Mouse (Mus musculus) CH12.LX (cell line): ENCODE results near the gene Lgi1. TPM values are rescaled to one million over a fixed set of nuclear protein-coding genes. Genes with fewer than 3 reads are reported as not detected.
A peak's percentile ranks its signal among the peaks of the same experiment; 100 is the strongest.

ENCODE experiments used
- DNase-seq: peaks from one replicate; pipeline ENCODE4 v3.0.0-alpha.2; 2013; ENCODE audit errors: extremely low read depth
- H3K27ac ChIP-seq: 2 replicates; pipeline ENCODE4 v1.5.1; 2012; ENCODE audit warnings: low read depth, mild to moderate bottlenecking, control low read depth, moderate library complexity; ENCODE audit not compliant: insufficient read depth
- H3K27me3 ChIP-seq: replicated peaks from 2 replicates; pipeline ENCODE3; 2012; ENCODE audit warnings: inconsistent platforms
- H3K36me3 ChIP-seq, 2 experiments: replicated peaks in 1 of 2; 2 replicates each; pipeline versions ENCODE3 to v1.6.1; 2012; ENCODE audit warnings: inconsistent platforms in 1 of 2, low read length in 1 of 2, mild to moderate bottlenecking in 1 of 2, mixed read lengths in 1 of 2, moderate library complexity in 1 of 2; ENCODE audit not compliant: control insufficient read depth in 1 of 2, insufficient read depth in 1 of 2
- H3K4me1 ChIP-seq, 2 experiments: 2 replicates each; pipeline ENCODE4 v1.6.1; 2012; ENCODE audit warnings: inconsistent platforms in 1 of 2, moderate library complexity in 1 of 2; ENCODE audit not compliant: insufficient read depth in 2 of 2, control insufficient read depth in 1 of 2
- H3K4me2 ChIP-seq: 2 replicates; pipeline ENCODE4 v1.6.1; 2012; ENCODE audit warnings: low read depth, mild to moderate bottlenecking, control low read depth; ENCODE audit not compliant: poor library complexity, insufficient read depth, severe bottlenecking
- H3K4me3 ChIP-seq, 3 experiments: fragments of 150-350 bp in 1 of 3; sonication (generic) in 1 of 3; replicated peaks in 1 of 3; 2 replicates each; pipeline versions ENCODE3 to v1.5.1; 2011 to 2012; ENCODE audit warnings: low read depth in 2 of 3, low read length in 2 of 3, mild to moderate bottlenecking in 2 of 3, moderate library complexity in 2 of 3, control low read depth in 1 of 3, improper control_type of control experiment in 1 of 3, inconsistent platforms in 1 of 3, mixed read lengths in 1 of 3; ENCODE audit not compliant: poor library complexity in 1 of 3
- H3K79me2 ChIP-seq: replicated peaks from 2 replicates; pipeline ENCODE4 v1.6.1; 2012; ENCODE audit warnings: mild to moderate bottlenecking, moderate library complexity; ENCODE audit not compliant: control insufficient read depth, poor library complexity, insufficient read depth, severe bottlenecking; ENCODE audit errors: extremely low read depth
- H3K9ac ChIP-seq: 2 replicates; pipeline ENCODE4 v1.6.1; 2012; ENCODE audit warnings: low read depth, mild to moderate bottlenecking, control low read depth, moderate library complexity; ENCODE audit not compliant: insufficient read depth
- H3K9me3 ChIP-seq: replicated peaks from 2 replicates; pipeline ENCODE3; 2012; ENCODE audit warnings: low read length, inconsistent platforms, mixed read lengths
- BHLHE40 ChIP-seq: IDR thresholded peaks from 2 replicates; pipeline ENCODE4 v1.6.1; 2011; ENCODE audit warnings: mild to moderate bottlenecking, low read depth, low read length, improper control_type of control experiment
- CTCF ChIP-seq, 2 experiments: IDR thresholded peaks in 1 of 2; conservative IDR thresholded peaks in 1 of 2; 2 replicates each; pipeline ENCODE4 v1.5.1; 2011 to 2012; ENCODE audit warnings: low read depth in 2 of 2, low read length in 2 of 2, improper control_type of control experiment in 1 of 2, inconsistent platforms in 1 of 2, mild to moderate bottlenecking in 1 of 2, moderate library complexity in 1 of 2
- ELF1 ChIP-seq: IDR thresholded peaks from 2 replicates; pipeline ENCODE4 v1.6.1; 2014; ENCODE audit warnings: low read depth, mild to moderate bottlenecking, inconsistent platforms, low read length, improper control_type of control experiment
- ETS1 ChIP-seq: conservative IDR thresholded peaks from 2 replicates; pipeline ENCODE4 v1.6.1; 2012; ENCODE audit warnings: low read depth, mild to moderate bottlenecking, inconsistent platforms, low read length, improper control_type of control experiment, moderate library complexity
- IRF4 ChIP-seq: IDR thresholded peaks from 2 replicates; pipeline ENCODE4 v1.6.1; 2014; ENCODE audit warnings: low read depth, mild to moderate bottlenecking, inconsistent platforms, low read length, improper control_type of control experiment
- JUN ChIP-seq: IDR thresholded peaks from 2 replicates; pipeline ENCODE4 v1.6.1; 2011; ENCODE audit warnings: low read depth, mild to moderate bottlenecking, low read length, improper control_type of control experiment, moderate library complexity; ENCODE audit not compliant: insufficient read depth
- KAT2A ChIP-seq: IDR thresholded peaks from 2 replicates; pipeline ENCODE4 v1.6.1; 2012; ENCODE audit warnings: low read length, improper control_type of control experiment, inconsistent platforms; ENCODE audit not compliant: insufficient replicate concordance
- MEF2A ChIP-seq: IDR thresholded peaks from 2 replicates; pipeline ENCODE4 v1.6.1; 2014; ENCODE audit warnings: low read depth, mild to moderate bottlenecking, inconsistent platforms, low read length, improper control_type of control experiment, borderline replicate concordance
- MXI1 ChIP-seq: IDR thresholded peaks from 2 replicates; pipeline ENCODE4 v1.6.1; 2011; ENCODE audit warnings: mild to moderate bottlenecking, low read depth, low read length, improper control_type of control experiment
- MYC ChIP-seq: IDR thresholded peaks from 2 replicates; pipeline ENCODE4 v1.6.1; 2011; ENCODE audit warnings: low read depth, mild to moderate bottlenecking, improper control_type of control experiment, low read length
- NELFE ChIP-seq: IDR thresholded peaks from 2 replicates; pipeline ENCODE4 v1.6.1; 2011; ENCODE audit warnings: low read depth, low read length, improper control_type of control experiment
- NRF1 ChIP-seq: IDR thresholded peaks from 2 replicates; pipeline ENCODE4 v1.6.1; 2014; ENCODE audit warnings: low read depth, mild to moderate bottlenecking, inconsistent platforms, low read length, improper control_type of control experiment, moderate library complexity
- POLR2A ChIP-seq: IDR thresholded peaks from 2 replicates; pipeline ENCODE4 v1.6.1; 2011; ENCODE audit warnings: low read depth, mild to moderate bottlenecking, improper control_type of control experiment, low read length
- POLR2AphosphoS2 ChIP-seq: IDR thresholded peaks from 2 replicates; pipeline ENCODE4 v1.6.1; 2011; ENCODE audit warnings: low read depth, low read length, improper control_type of control experiment
- RAD21 ChIP-seq: IDR thresholded peaks from 2 replicates; pipeline ENCODE4 v1.6.1; 2011; ENCODE audit warnings: low read depth, mild to moderate bottlenecking, low read length, improper control_type of control experiment, moderate library complexity
- RCOR1 ChIP-seq: conservative IDR thresholded peaks from 2 replicates; pipeline ENCODE4 v1.6.1; 2012; ENCODE audit warnings: low read depth, mild to moderate bottlenecking, inconsistent platforms, low read length, improper control_type of control experiment
- SIN3A ChIP-seq: IDR thresholded peaks from 2 replicates; pipeline ENCODE4 v1.6.1; 2012; ENCODE audit warnings: low read length, improper control_type of control experiment, inconsistent platforms
- SMC3 ChIP-seq: IDR thresholded peaks from 2 replicates; pipeline ENCODE4 v1.6.1; 2011; ENCODE audit warnings: low read depth, low read length, improper control_type of control experiment
- TCF12 ChIP-seq: IDR thresholded peaks from 2 replicates; pipeline ENCODE4 v1.6.1; 2014; ENCODE audit warnings: low read depth, mild to moderate bottlenecking, inconsistent platforms, low read length, improper control_type of control experiment
- UBTF ChIP-seq: IDR thresholded peaks from 2 replicates; pipeline ENCODE4 v1.6.1; 2012; ENCODE audit warnings: low read depth, mild to moderate bottlenecking, inconsistent platforms, low read length, improper control_type of control experiment, moderate library complexity
- USF1 ChIP-seq: IDR thresholded peaks from 2 replicates; pipeline ENCODE4 v1.6.1; 2014; ENCODE audit warnings: low read depth, mild to moderate bottlenecking, inconsistent platforms, low read length, improper control_type of control experiment
- ZC3H11A ChIP-seq: IDR thresholded peaks from 2 replicates; pipeline ENCODE4 v1.6.1; 2012; ENCODE audit warnings: low read depth, mild to moderate bottlenecking, inconsistent platforms, low read length, improper control_type of control experiment
- ZNF384 ChIP-seq: IDR thresholded peaks from 2 replicates; pipeline ENCODE4 v1.6.1; 2012; ENCODE audit warnings: low read depth, low read length, improper control_type of control experiment, inconsistent platforms
- dilution Hi-C: fragments of 300-500 bp; cut with MboI; formaldehyde crosslinking; loops from 2 replicates; pipeline ENCODE4 v1.14.3; 2020; ENCODE audit warnings: low sequenced_read_pairs; ENCODE audit not compliant: extremely low pct_unique_long_range_greater_than_20kb, extremely low pct_ligation_motif_present
- in situ Hi-C: fragments of 300-500 bp; cut with MboI; formaldehyde crosslinking; loops from 3 replicates; pipeline ENCODE4 v1.14.3; 2019; ENCODE audit warnings: low sequenced_read_pairs, low pct_ligation_motif_present, low pct_unique_long_range_greater_than_20kb, mixed read lengths
- polyA plus RNA-seq: library from polyadenylated mRNA; unstranded; fragments of >175 nt; gene quantifications from 2 replicates; pipeline ENCODE4 v1.2.1, GENCODE M21; 2012; ENCODE audit warnings: low read depth; ENCODE audit not compliant: insufficient read length
- total RNA-seq, 2 experiments: library from RNA; depleted of rRNA; stranded (reverse); fragments of 300-350 nt in 1 of 2; fragments of >200 nt in 1 of 2; gene quantifications; 2 replicates each; pipeline ENCODE4 v1.2.3; 2012 to 2014

Lgi1 gene
- total and polyA plus RNA-seq, 3 experiments, result 0.20 TPM; not detected in 2

DNA sequence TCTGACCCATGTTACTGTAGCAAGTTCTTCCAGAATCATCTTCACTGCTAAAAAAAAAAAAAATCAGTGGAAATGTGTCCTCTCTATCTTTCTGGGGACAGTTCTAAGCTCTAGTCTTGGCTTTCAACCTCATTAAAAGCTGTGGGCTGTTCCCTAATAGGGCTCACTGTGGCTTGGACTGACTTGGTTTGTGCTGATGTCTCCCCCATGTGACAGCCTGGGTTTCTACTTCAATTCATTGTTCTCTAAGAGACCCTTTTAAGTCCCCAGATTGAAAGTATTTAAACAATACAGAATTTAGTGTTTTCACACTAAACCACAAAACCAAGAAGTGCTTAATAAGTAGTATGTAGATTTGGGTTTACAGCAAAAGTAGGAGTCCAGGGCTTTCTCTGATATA is 59.4 kb downstream of the Lgi1 start:
- in situ Hi-C loops, result no loop called here
- Histone ChIP-seq H3K79me2 (no peaks in the 10 kb centered on the region), H3K9ac (no peak overlapping the region), H3K9me3 (peaks cover 4% of the 10 kb centered on the region), H3K4me2 (no peak overlapping the region), H3K4me1 (peaks cover 0 to 15% of the 10 kb centered on the region in 2 experiments; a peak in 2 of 4 replicates), H3K27ac (no peak overlapping the region), H3K36me3 (no peaks in the 10 kb centered on the region), H3K4me3 (no peak overlapping the region), H3K27me3 (no peaks in the 10 kb centered on the region)
- TF ChIP-seq SMC3 (no peak), NELFE (no peak), ELF1 (no peak)
- dilution Hi-C loops, result no loop called here
- DNase-seq, result no peak

DNA sequence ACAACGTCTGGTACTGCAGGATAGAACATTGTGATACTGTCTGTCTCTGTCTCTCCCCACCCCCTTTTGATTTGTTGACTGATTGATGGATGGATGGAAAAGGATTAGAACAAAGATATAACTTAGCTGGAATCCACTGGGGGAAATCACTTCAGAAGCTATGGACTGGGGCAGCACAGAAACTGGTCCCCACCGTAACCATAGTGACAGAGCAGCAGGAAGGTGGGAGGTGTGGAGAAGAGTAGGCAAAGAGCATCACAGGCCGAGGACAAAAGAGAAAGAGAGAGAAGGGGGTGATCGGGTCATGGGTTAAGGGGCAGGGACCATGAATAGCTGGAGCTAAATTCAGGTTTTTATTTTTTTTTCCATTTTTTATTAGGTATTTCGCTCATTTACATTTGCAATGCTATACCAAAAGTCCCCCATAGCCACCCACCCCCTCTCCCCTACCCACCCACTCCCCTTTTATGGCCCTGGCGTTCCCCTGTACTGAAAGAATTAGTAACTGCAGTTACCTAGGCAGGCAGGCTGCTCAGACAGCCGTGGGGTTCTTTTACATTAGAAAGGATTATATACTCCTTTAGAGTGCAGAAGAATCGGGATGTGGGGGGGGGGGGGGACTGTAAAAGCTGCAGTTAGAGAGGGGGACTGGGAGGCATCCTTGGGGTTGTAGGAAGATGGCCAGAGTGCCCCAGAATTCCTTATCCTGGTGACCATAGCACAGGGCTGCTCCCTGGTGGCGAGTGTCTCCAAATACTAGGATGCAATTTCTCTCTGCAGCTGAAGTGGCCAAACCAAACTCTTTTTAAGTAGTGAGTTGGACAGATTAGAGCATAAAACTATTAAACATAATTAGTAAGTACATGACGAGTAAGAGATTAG is 60.1 kb downstream of the Lgi1 start:
- dilution Hi-C loops (no loop called here), in situ Hi-C loops (no loop called here)
- H3K36me3 ChIP-seq, result no peaks in the 10 kb centered on the region
- TF ChIP-seq RCOR1, result no peak
- no peak for TF ChIP-seq ELF1
- TF ChIP-seq JUN, result no peak
- TF ChIP-seq BHLHE40, result no peak
- TF ChIP-seq KAT2A, result no peak
- TF ChIP-seq TCF12, result no peak
- no peak for TF ChIP-seq ZC3H11A
- no peak for TF ChIP-seq ETS1
- no peak for TF ChIP-seq MEF2A
- TF ChIP-seq NRF1, result no peak
- peak; percentile 30; the same call in 1 of the 2 replicates for TF ChIP-seq SMC3
- TF ChIP-seq UBTF, result no peak
- TF ChIP-seq NELFE, result no peak
- peak in 1 of 2 experiments; percentile 42; a peak in 2 of 4 replicates for TF ChIP-seq CTCF (conservative IDR thresholded peaks at IDR 0.05 in 1 of 2, IDR thresholded peaks at IDR 0.05 in 1 of 2; ENCODE audit: low read depth in 2 of 2, low read length in 2 of 2)
- TF ChIP-seq MYC, result no peak
- no peak for TF ChIP-seq POLR2AphosphoS2
- no peak for TF ChIP-seq IRF4
- peak; percentile 36 for TF ChIP-seq RAD21
- TF ChIP-seq ZNF384, result no peak
- TF ChIP-seq SIN3A, result no peak
- TF ChIP-seq USF1, result no peak
- no peak for TF ChIP-seq MXI1
- TF ChIP-seq POLR2A, result no peak
- peaks cover 4% of the 10 kb centered on the region for H3K9me3 ChIP-seq
- no peaks in the 10 kb centered on the region for H3K79me2 ChIP-seq
- H3K4me3 ChIP-seq, result no peak overlapping the region
- H3K4me2 ChIP-seq, result no peak overlapping the region
- H3K4me1 ChIP-seq, result peaks cover 0 to 15% of the 10 kb centered on the region in 2 experiments; a peak in 2 of 4 replicates
- no peak for DNase-seq
- no peak overlapping the region for H3K27ac ChIP-seq
- no peaks in the 10 kb centered on the region for H3K27me3 ChIP-seq
- no peak overlapping the region for H3K9ac ChIP-seq
